Mouse (Mus musculus) layer of hippocampus, postnatal 36 days (tissue): ENCODE data around the gene Setd1b. TPM values are rescaled to one million over a fixed set of nuclear protein-coding genes. Genes with fewer than 3 reads are reported as not detected.
"Not testable (repeated sequence)": the region's sequence is repeated elsewhere in the genome, so short reads cannot be mapped to it uniquely, and the experiment has no call there.

Experiments used
- DNase-seq, 2 experiments: peaks; one replicate each; pipeline ENCODE4 v3.0.0; 2022
- total RNA-seq, 2 experiments: library from RNA; stranded (reverse); gene quantifications; 2 replicates each; pipeline ENCODE4 v1.2.3; 2021

The Setd1b gene
- total RNA-seq, 2 experiments from 2014 or later: 31.4 to 36.2 TPM

- no peak for DNase-seq
Observed at GRCm38 (mm10) chr5:123166437-123166836, 24.4 kb downstream of the Setd1b start.

GRCm38 (mm10) chr5:123167591-123167990 is 25.6 kb downstream of the Setd1b start:
- DNase-seq: no peak

GRCm38 (mm10) chr5:123169284-123169683 is 27.3 kb downstream of the Setd1b start, which contains the start of gene Psmd9:
Gene Psmd9 (plus strand): TSS chr5:123169413.
- DNase-seq: no peak

- DNase-seq: no peak
Observed at GRCm38 (mm10) chr5:123170365-123170764, 28.4 kb downstream of the Setd1b start.

- DNase-seq: peak; percentile 75 to 77
Observed at GRCm38 (mm10) chr5:123171646-123172350, 29.8 kb downstream of the Setd1b start.

- no peak for DNase-seq
Observed at GRCm38 (mm10) chr5:123178792-123179191, 36.8 kb downstream of the Setd1b start.

- DNase-seq: no peak
Observed at GRCm38 (mm10) chr5:123180390-123180789, 38.4 kb downstream of the Setd1b start.

GRCm38 (mm10) chr5:123181536-123181935 is 39.5 kb downstream of the Setd1b start:
- DNase-seq: no peak

- DNase-seq: no peak
Observed at GRCm38 (mm10) chr5:123182651-123183050, 40.7 kb downstream of the Setd1b start, which contains the start of gene Hpd. Gene Hpd (minus strand): TSS chr5:123182727.

GRCm38 (mm10) chr5:123185966-123186365 is 44.0 kb downstream of the Setd1b start:
- DNase-seq: no peak

- no peak for DNase-seq
Observed at GRCm38 (mm10) chr5:123187306-123187705, 45.3 kb downstream of the Setd1b start.

- DNase-seq: no peak
Observed at GRCm38 (mm10) chr5:123190912-123191311, 48.9 kb downstream of the Setd1b start.

GRCm38 (mm10) chr5:123191427-123191826 is 49.4 kb downstream of the Setd1b start:
- DNase-seq: no peak

- DNase-seq: no peak
Observed at GRCm38 (mm10) chr5:123192606-123193150, 50.7 kb downstream of the Setd1b start.

GRCm38 (mm10) chr5:123193436-123193835 is 51.4 kb downstream of the Setd1b start:
- DNase-seq: no peak

- DNase-seq: no peak
Observed at GRCm38 (mm10) chr5:123194856-123195255, 52.9 kb downstream of the Setd1b start.

- no peak for DNase-seq
Observed at GRCm38 (mm10) chr5:123195500-123196000, 53.6 kb downstream of the Setd1b start.

GRCm38 (mm10) chr5:123196746-123197145 is 54.8 kb downstream of the Setd1b start:
- DNase-seq: no peak

- no peak for DNase-seq
Observed at GRCm38 (mm10) chr5:123198523-123198922, 56.5 kb downstream of the Setd1b start.

GRCm38 (mm10) chr5:123200816-123201522 is 59.0 kb downstream of the Setd1b start:
- not testable (repeated sequence) for DNase-seq

- DNase-seq: no peak
Observed at GRCm38 (mm10) chr5:123201523-123201892, 59.5 kb downstream of the Setd1b start.

GRCm38 (mm10) chr5:123201987-123202386 is 60.0 kb downstream of the Setd1b start:
- DNase-seq: no peak

GRCm38 (mm10) chr5:123202771-123203170 is 60.8 kb downstream of the Setd1b start:
- DNase-seq: not testable (repeated sequence)
